Mouse (Mus musculus) activated CD4-positive, CD25-positive, alpha-beta regulatory T cell (primary cell): ENCODE data around the gene Gm15056. TPM values are rescaled to one million over a fixed set of nuclear protein-coding genes. Genes with fewer than 3 reads are reported as not detected.

ENCODE experiments used
- polyA plus RNA-seq, 2 experiments: library from polyadenylated mRNA; unstranded; fragments of 100-300 nt; shearing (Covaris generic); gene quantifications; one replicate each; pipeline ENCODE4 v1.2.1; 2017

Gene Gm15056
- polyA plus RNA-seq, result 1 to 10 TPM in 1 of 2 experiments, not detected in 1; 1.0 TPM

DNA sequence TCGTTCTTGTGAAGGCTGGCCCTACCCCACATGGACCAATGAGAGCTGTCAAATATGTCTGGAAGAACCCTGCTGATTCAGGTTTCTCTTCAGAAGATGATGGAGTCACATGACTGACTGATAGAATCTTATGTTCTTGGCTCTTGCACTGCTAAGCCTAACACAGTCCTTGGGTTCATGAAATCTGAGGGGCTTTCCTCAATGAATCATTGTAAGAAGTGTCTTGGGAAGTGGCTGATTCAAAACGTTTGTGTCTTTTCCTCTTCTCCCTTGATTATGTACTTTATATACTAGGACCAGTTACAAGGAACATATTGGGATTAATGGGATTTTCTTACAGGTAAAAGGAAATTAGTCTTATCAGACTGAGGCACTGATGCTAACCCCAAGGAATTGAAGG is at the start of gene Gm15056:
TSS of gene Gm15056 (minus strand) at position 101 of the 400 bp plus-strand sequence.

GRCm38 (mm10) chr8:20944610-20945009 is 42.2 kb upstream of the Gm15056 start, which contains the start of gene AY761185:
Gene AY761185, minus strand, starts transcription at chr8:20944710.

GRCm38 (mm10) chr8:20921971-20922370 is 19.5 kb upstream of the Gm15056 start, which contains the start of gene Gm6040:
Gene Gm6040, minus strand, starts transcription at chr8:20922071.

GRCm38 (mm10) chr8:20892369-20892768 is 10.1 kb downstream of the Gm15056 start, which contains the start of gene Defb33:
Gene Defb33, plus strand, starts transcription at chr8:20892669.

Other genes starting within 250 kb of the Gm15056 start
- gene Defb33, start 10.0 kb downstream of the Gm15056 start, polyA plus RNA-seq, result not detected
- not detected for gene Gm6040, start 19.4 kb upstream of the Gm15056 start, polyA plus RNA-seq
- not detected for gene AY761185, start 42.1 kb upstream of the Gm15056 start, polyA plus RNA-seq
- gene Defa21, start 122.9 kb upstream of the Gm15056 start, polyA plus RNA-seq, result not detected
- gene Defa23, start 152.4 kb upstream of the Gm15056 start, polyA plus RNA-seq, result not detected
- gene Defa35, start 162.4 kb upstream of the Gm15056 start, polyA plus RNA-seq, result not detected
- gene Defa25, start 181.8 kb upstream of the Gm15056 start, polyA plus RNA-seq, result not detected
- gene Gm14851, start 193.4 kb upstream of the Gm15056 start, polyA plus RNA-seq, result not detected
- not detected for gene Defa30, start 232.0 kb upstream of the Gm15056 start, polyA plus RNA-seq